Mouse (Mus musculus): ENCODE data around the gene Smad3. TPM values are rescaled to one million over a fixed set of nuclear protein-coding genes. Genes with fewer than 3 reads are reported as not detected.

The Smad3 gene
- total and polyA plus RNA-seq, 3 experiments: 0.81 to 1.5 (median 1.2) TPM

- Histone ChIP-seq H3K27me3 (replicated peaks) (peaks cover 55% of the 10 kb centered on the region), H3K27ac (ENCODE audit: insufficient read depth, low read depth) (no peak overlapping the region)
Observed at GRCm38 (mm10) chr9:63752576-63752975, 5.2 kb downstream of the Smad3 start.

DNA sequence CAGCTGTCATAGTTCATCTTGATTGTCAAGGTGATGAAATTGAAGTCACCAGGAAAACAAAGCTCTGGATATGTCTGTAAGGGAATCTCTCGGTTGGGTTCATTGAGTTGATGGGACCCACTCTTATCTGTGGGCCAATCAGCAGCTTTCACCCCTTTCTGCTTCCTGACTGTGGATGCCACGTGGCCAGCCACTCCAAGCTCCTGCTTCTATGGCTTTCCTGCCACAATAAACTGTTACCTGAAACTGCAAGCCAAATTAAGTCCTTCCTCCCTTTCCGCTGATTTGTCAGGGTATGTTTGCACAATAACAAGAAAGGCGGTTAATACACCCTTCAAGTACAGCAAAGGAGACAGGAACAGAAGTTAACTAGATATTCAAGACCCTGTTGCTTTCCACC, 6.5 kb downstream of the Smad3 start:
- H3K9ac ChIP-seq (ENCODE audit: insufficient read depth, low read depth): no peak overlapping the region
- H3K4me2 ChIP-seq (ENCODE audit: insufficient read depth, low read depth, poor library complexity, severe bottlenecking): no peak overlapping the region
- H3K4me1 ChIP-seq (ENCODE audit: control insufficient read depth in 1 of 2, insufficient read depth in 2 of 2): peaks cover 3 to 12% of the 10 kb centered on the region in 2 experiments
- H3K4me3 ChIP-seq (replicated peaks in 1 of 3; ENCODE audit: low read depth in 2 of 3, low read length in 2 of 3, poor library complexity in 1 of 3): no peak overlapping the region
- H3K36me3 ChIP-seq (replicated peaks in 1 of 2; ENCODE audit: control insufficient read depth in 1 of 2, insufficient read depth in 1 of 2, low read length in 1 of 2): no peaks in the 10 kb centered on the region
- TF ChIP-seq MEF2A (IDR thresholded peaks at IDR 0.05; ENCODE audit: borderline replicate concordance, low read depth, low read length) (no peak), USF2 (conservative IDR thresholded peaks at IDR 0.05; ENCODE audit: low read depth, low read length) (no peak), TBP (conservative IDR thresholded peaks at IDR 0.05; ENCODE audit: low read depth, low read length) (no peak)
- dilution Hi-C loops (cut with MboI; ENCODE audit: extremely low pct_ligation_motif_present, extremely low pct_unique_long_range_greater_than_20kb, low sequenced_read_pairs) (no loop called here), in situ Hi-C loops (cut with MboI; ENCODE audit: low pct_ligation_motif_present, low pct_unique_long_range_greater_than_20kb, low sequenced_read_pairs) (no loop called here)
- H3K27ac ChIP-seq (ENCODE audit: insufficient read depth, low read depth): no peak overlapping the region
- H3K79me2 ChIP-seq (replicated peaks; ENCODE audit: control insufficient read depth, extremely low read depth, insufficient read depth, poor library complexity, severe bottlenecking): no peaks in the 10 kb centered on the region
- no peak for DNase-seq (ENCODE audit: extremely low read depth)
- no peaks in the 10 kb centered on the region for H3K9me3 ChIP-seq (replicated peaks; ENCODE audit: low read length)
- H3K27me3 ChIP-seq (replicated peaks): peaks cover 42% of the 10 kb centered on the region

More at GRCm38 (mm10) chr9:63752576-63752975, 5.2 kb downstream of the Smad3 start:
- Histone ChIP-seq H3K4me1 (ENCODE audit: control insufficient read depth in 1 of 2, insufficient read depth in 2 of 2) (peaks cover 3 to 23% of the 10 kb centered on the region in 2 experiments), H3K4me3 (replicated peaks in 1 of 3; ENCODE audit: low read depth in 2 of 3, low read length in 2 of 3, poor library complexity in 1 of 3) (no peak overlapping the region), H3K79me2 (replicated peaks; ENCODE audit: control insufficient read depth, extremely low read depth, insufficient read depth, poor library complexity, severe bottlenecking) (no peaks in the 10 kb centered on the region), H3K36me3 (replicated peaks in 1 of 2; ENCODE audit: control insufficient read depth in 1 of 2, insufficient read depth in 1 of 2, low read length in 1 of 2) (no peaks in the 10 kb centered on the region), H3K9ac (ENCODE audit: insufficient read depth, low read depth) (no peak overlapping the region), H3K4me2 (ENCODE audit: insufficient read depth, low read depth, poor library complexity, severe bottlenecking) (no peak overlapping the region), H3K9me3 (replicated peaks; ENCODE audit: low read length) (no peaks in the 10 kb centered on the region)
- dilution Hi-C loops (cut with MboI; ENCODE audit: extremely low pct_ligation_motif_present, extremely low pct_unique_long_range_greater_than_20kb, low sequenced_read_pairs): no loop called here
- in situ Hi-C loops (cut with MboI; ENCODE audit: low pct_ligation_motif_present, low pct_unique_long_range_greater_than_20kb, low sequenced_read_pairs): no loop called here
- DNase-seq (ENCODE audit: extremely low read depth): no peak
- TF ChIP-seq RAD21 (IDR thresholded peaks at IDR 0.05; ENCODE audit: low read depth, low read length) (no peak), CHD1 (IDR thresholded peaks at IDR 0.05; ENCODE audit: low read depth, low read length) (no peak), ELF1 (IDR thresholded peaks at IDR 0.05; ENCODE audit: low read depth, low read length) (no peak), UBTF (IDR thresholded peaks at IDR 0.05; ENCODE audit: low read depth, low read length) (no peak), CTCF (conservative IDR thresholded peaks at IDR 0.05 in 1 of 2, IDR thresholded peaks at IDR 0.05 in 1 of 2; ENCODE audit: low read depth in 2 of 2, low read length in 2 of 2) (no peak), HCFC1 (IDR thresholded peaks at IDR 0.05; ENCODE audit: low read depth, low read length) (no peak), USF1 (IDR thresholded peaks at IDR 0.05; ENCODE audit: low read depth, low read length) (no peak), USF2 (conservative IDR thresholded peaks at IDR 0.05; ENCODE audit: low read depth, low read length) (no peak), MAFK (IDR thresholded peaks at IDR 0.05; ENCODE audit: insufficient replicate concordance, low read length) (no peak), MYC (IDR thresholded peaks at IDR 0.05; ENCODE audit: low read depth, low read length) (no peak), SIN3A (IDR thresholded peaks at IDR 0.05; ENCODE audit: low read length) (no peak), JUN (IDR thresholded peaks at IDR 0.05; ENCODE audit: insufficient read depth, low read depth, low read length) (no peak), JUND (conservative IDR thresholded peaks at IDR 0.05; ENCODE audit: low read depth, low read length) (no peak), MXI1 (IDR thresholded peaks at IDR 0.05; ENCODE audit: low read depth, low read length) (no peak), PAX5 (IDR thresholded peaks at IDR 0.05; ENCODE audit: low read length) (no peak), MAZ (IDR thresholded peaks at IDR 0.05; ENCODE audit: low read depth, low read length) (no peak), RCOR1 (conservative IDR thresholded peaks at IDR 0.05; ENCODE audit: low read depth, low read length) (no peak), EP300 (IDR thresholded peaks at IDR 0.05; ENCODE audit: low read length) (no peak)

Measured in CH12.LX (cell line).